Mouse (Mus musculus) erythroid progenitor cell, adult 5-6 weeks (primary cell): ENCODE data around the gene Pdhb. TPM values are rescaled to one million over a fixed set of nuclear protein-coding genes. Genes with fewer than 3 reads are reported as not detected.
"Not testable (repeated sequence)": the region's sequence is repeated elsewhere in the genome, so short reads cannot be mapped to it uniquely, and the experiment has no call there.

ENCODE experiments used
- ATAC-seq: replicated peaks from 2 replicates; pipeline ENCODE4 v1.8.0; 2016; ENCODE audit warnings: moderate number of reproducible peaks, mild to moderate bottlenecking, moderate TSS enrichment, inconsistent platforms; ENCODE audit not compliant: poor library complexity, low FRiP score, severe bottlenecking
- total RNA-seq, 2 experiments: library from RNA; stranded (forward) in 1 of 2; stranded (reverse) in 1 of 2; fragments of 150-400 nt in 1 of 2; fragments of 186-747, 209-891 nt in 1 of 2; gene quantifications; 2 replicates each; pipeline versions ENCODE4 v1.2.3 to v1.2.4; 2015 to 2017; ENCODE audit warnings: low replicate concordance in 2 of 2

Gene Pdhb
- total RNA-seq, 2 experiments from 2014 or later, result 63.7 to 86.1 TPM

GRCm38 (mm10) chr14:8192727-8193126 lies 19.9 kb upstream of the Pdhb start:
- ATAC-seq, result no peak

DNA sequence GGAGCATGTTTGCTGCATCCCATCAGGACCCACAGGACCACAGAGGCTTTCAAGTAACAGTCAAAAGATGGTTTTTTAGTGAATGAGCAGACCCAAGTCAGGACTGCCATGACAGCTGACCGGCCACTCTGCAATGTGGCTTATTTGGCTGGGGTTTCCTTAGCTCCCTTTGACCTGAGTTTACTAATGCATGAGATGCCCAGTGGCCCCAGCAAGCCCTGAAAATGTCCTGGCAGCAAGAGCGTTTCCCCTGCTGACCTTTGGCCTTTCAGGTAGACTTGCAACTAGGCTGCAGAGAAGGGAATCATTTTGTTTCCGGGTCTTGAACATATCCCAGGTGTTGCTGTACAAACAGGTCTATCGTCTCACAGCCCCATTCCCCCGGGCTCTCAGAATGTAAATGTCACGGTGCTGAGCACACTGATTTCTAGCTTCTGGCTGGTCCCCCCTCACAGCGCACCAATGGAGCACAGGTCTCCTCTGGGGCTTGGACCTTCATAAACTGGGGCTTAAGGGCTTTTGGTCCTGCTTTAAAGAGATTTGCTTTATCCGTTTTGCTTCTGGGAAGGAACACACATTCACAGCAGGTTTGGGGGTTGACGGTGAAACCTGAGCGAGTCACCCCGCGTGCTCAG lies 18.6 kb upstream of the Pdhb start:
- ATAC-seq, result no peak

DNA sequence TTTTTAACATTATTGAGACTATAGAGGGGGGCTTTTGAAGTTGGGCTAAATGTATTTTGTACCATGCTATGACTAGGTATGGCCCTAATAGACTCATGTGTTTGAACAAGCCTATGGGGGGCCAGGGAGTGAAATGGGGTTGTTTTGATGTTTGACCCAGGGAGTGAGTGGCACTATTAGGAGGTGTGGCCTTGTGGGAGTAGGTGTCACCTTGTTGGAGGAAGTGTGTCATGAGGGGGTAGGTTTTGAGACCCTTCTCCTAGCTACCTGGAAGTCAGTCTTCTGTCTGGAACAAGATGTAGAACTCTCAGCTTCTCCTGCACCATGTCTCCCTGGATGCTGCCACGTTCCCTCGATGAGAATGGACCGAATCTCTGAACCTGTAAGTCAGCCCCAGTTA lies 17.7 kb upstream of the Pdhb start:
- ATAC-seq, result no peak

DNA sequence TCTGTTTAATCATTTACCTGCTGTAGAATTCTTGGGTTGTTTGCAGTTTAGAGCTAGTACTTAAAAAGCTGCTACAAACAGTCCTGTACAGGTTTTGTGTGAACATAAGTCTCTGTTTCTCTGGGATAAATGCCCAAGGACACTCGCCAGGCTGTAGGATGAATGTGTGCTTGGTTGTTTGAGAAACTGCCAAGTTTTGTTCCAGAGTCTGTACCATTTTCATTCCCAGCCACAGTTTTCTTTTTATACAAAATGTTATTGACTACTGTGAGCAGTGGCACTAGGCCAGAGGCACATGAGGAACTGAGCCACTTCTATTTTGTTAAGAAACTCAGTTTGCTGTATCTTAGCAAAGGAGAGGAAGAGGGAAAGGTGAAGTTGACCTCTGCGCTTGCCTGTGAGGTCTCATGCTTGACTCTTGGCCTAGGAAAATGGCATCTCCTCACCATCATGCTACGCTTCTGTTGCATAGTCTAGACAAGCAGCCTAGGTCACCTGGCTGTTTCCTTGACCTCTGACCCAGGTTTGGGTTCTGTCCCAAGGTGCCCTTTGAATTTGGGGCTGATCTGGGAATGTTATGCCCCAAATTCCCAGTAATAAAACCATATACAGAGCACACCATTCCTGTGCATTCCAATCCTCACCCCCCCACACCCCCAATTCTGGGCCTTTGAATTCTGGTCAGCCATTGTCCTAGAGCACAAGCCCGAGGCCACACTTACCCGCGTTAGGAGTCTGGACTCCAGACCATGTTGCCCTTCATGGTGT lies 13.6 kb upstream of the Pdhb start:
- ATAC-seq, result no peak

- 0 out of 2 replicates have a peak, but pooled peaks have one; percentile 42 for ATAC-seq
Measured at GRCm38 (mm10) chr14:8183330-8183729, 10.5 kb upstream of the Pdhb start.

- no peak for ATAC-seq
Measured at GRCm38 (mm10) chr14:8180371-8181035, 7.7 kb upstream of the Pdhb start.

- no peak for ATAC-seq
Measured at GRCm38 (mm10) chr14:8176251-8176650, 3.4 kb upstream of the Pdhb start.

DNA sequence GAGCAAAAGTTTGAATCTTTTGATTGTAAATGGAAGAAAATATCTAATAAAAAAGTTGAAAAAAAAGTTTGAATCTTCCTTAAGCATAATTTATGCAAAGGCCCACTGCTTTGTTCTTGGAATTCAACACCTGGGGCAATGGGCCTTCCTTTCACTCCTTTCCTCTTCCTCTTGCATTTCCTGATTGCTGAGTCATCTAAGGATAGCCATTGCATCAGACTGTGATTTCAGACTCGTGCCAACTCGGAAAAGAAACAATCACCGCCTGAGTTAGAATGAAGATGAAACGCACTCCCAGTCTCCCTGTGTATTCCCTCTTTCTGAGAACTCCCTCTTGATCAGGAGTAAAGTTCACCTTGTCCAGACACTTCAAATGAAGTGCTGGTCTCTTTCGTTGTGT lies 1.8 kb upstream of the Pdhb start:
- ATAC-seq, result no peak

GRCm38 (mm10) chr14:8173542-8174250 lies 871 bp upstream of the Pdhb start:
- not testable (repeated sequence) for ATAC-seq

- no peak for ATAC-seq
Measured at GRCm38 (mm10) chr14:8164463-8164862, 8.4 kb downstream of the Pdhb start.

DNA sequence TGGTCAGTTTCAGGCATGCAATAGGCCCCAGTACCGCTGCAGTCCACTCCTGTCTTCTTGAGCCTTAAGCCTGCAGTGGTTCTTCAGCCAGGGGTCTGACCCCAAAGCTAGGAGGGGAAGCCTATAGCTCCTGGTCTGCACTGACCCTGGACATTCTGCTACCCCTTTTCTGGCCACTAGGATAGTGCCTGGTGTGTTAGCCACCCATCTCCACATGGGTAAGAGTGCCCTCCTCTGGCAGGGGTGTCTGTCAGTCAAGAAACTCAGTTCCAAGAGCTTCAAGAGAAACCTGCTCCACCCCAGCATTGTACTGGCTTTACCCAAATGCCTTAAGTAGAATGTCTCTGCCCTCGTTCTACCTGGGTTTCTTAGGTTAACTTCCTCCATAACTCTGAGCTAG lies 11.0 kb downstream of the Pdhb start:
- no peak for ATAC-seq

DNA sequence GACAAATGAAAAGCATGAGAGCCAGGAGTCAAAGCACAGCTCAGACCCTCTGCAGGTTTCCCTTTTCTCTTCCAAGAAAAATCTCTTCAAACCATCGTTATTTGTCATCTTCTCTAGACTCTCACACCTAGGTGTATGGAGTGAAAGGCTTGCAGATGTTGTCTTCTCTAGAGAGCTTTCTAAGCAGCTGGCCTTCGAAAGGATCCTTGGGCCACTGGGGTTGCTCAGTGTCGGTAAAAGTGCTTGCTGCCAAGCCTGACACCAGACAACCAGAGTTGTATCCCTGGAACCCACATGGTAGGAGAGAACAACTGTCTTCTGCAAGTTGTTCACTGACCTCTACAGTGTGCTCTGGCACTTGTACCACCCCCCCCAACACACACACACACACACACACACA lies 13.7 kb downstream of the Pdhb start:
- ATAC-seq, result no peak

DNA sequence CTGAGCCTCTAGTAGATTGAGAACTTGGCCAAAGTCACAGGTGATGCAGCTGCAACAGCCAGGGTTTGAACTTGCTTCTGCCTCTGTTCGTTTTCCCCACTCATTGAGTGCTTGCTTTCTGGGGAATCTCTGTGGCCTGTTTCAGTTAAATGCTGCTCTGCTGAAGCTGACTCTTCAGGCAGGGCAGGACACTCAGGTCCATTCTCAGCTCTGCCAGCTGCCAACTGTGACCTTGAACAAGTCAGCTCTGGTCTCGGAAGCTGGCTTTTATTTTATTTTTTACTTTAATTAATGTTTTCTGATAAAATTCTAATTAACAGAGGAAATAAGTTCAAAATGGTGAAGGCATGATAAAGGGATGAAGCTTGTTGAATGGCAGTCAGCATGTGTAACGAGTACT lies 14.1 kb downstream of the Pdhb start:
- ATAC-seq, result no peak

GRCm38 (mm10) chr14:8156947-8157346 lies 15.9 kb downstream of the Pdhb start:
- ATAC-seq, result no peak

GRCm38 (mm10) chr14:8154072-8154471 lies 18.8 kb downstream of the Pdhb start:
- no peak for ATAC-seq

GRCm38 (mm10) chr14:8151757-8152156 lies 21.1 kb downstream of the Pdhb start:
- ATAC-seq, result no peak

- no peak for ATAC-seq
Measured at GRCm38 (mm10) chr14:8148842-8149241, 24.0 kb downstream of the Pdhb start.

- no peak for ATAC-seq
Measured at GRCm38 (mm10) chr14:8146611-8147223, 26.1 kb downstream of the Pdhb start.

- ATAC-seq, result no peak
Measured at GRCm38 (mm10) chr14:8145594-8146558, 26.9 kb downstream of the Pdhb start.
